Mouse (Mus musculus) cerebellum, postnatal 25 days (tissue): Measurements from ENCODE around the gene Rnf39.
"Not testable (repeated sequence)": the region's sequence is repeated elsewhere in the genome, so short reads cannot be mapped to it uniquely, and the experiment has no call there.

Source experiments
- DNase-seq, 2 experiments: peaks; one replicate each; pipeline ENCODE4 v3.0.0; 2021; ENCODE audit warnings: mixed read lengths in 2 of 2

The Rnf39 gene

DNA sequence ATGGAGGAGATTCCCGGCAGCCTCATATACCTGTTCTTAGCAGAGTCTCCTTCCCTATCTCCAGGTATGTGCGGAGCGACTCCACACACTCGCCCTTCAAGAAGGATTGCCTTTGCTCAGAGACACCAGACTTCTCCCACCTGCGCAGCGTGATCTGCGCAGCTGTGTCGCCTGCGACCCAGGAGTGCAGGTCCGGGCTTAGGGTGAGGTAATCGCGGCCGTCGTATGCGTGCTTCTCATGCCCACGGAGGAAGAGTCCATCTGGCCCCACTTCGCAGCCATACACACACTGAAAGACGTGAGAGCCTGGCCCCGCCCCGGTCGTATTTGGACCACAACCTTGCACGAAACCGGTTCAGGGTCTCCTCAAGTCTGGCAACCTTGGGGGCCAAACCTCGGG lies 45.8 kb downstream of the Rnf39 start:
- no peak for DNase-seq

DNA sequence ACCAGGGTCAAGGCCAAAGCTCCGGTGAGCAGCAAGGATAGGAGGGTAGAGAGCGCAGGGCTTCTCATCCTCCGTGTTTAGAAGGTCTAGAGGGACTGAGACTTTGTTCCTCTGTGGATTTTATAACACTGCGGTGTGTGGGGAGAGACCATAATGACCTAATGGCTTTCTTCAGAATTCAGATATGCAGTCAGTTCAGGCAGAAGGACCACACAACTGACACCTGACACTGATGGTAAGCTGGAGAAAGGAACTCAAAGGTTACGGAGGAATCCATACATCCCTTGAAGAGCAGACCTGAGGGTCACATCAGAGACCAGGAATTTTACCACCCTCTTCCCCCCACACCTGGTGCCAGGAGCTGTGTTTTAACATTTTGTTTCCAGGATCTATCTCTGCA lies 46.7 kb downstream of the Rnf39 start, which contains the start of gene H2-M5:
H2-M5 (minus strand) TSS at position 101 of the 400 bp plus-strand sequence.
- DNase-seq: no peak

DNA sequence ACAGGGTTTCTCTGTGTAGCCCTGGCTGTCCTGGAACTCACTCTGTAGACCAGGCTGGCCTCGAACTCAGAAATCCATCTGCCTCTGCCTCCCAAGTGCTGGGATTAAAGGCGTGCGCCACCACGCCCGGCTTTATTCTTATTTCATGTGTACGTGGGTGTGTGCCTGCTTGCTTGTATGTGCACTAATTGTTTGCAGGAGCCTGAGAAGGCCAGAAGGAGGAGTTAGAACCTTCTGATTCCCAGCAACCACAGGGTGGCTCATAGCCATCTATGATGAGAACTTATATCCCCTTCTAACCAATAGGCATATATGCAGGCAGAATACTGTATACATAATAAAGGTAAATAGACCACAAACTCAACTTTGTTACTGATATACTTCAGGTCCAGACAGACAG lies 47.9 kb downstream of the Rnf39 start:
- not testable (repeated sequence) for DNase-seq

GRCm38 (mm10) chr17:36992336-36993104 lies 49.8 kb downstream of the Rnf39 start:
- no peak for DNase-seq

- DNase-seq: no peak
These were observed 51.1 kb downstream of the Rnf39 start for GRCm38 (mm10) chr17:36993770-36994325.

GRCm38 (mm10) chr17:36994528-36994927 lies 51.8 kb downstream of the Rnf39 start:
- DNase-seq: no peak

- DNase-seq: no peak
These were observed 52.7 kb downstream of the Rnf39 start for GRCm38 (mm10) chr17:36995448-36995847.

DNA sequence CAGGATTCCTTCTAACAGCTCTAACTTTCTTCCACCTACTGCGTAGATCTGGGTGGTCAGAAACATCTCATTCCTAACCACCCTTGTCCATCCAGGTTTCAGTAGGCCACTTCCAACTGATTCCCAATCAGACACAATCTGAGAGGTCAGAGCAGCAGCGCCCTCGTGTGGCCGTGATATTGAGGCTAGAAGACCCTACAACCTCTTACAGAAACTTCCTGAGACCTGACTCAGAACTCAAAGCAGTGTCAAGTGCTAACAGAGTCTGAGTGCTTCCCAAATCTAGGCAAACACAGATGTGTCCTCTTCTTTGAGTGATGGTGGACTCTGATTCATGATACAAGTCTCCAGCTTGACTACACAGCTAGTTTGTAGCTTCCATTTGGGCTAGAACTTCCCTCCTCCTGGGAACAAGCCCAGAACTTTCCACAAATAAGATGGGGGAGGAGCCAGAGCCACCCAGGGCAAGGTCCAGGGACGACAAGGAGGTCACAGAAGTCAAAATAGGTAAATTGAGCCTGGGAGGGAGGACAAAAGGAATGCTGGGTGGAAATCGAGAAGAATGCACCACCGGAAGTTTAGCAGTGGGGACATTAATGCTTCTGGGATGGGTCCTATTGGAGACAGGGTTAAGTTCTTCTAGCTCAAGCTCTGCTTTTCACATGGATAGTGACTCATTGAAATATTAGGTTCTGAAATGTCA lies 54.5 kb downstream of the Rnf39 start:
- DNase-seq: peak; percentile 80 to 91
